In genomic region chr15:97776514-97776913, GRCm38 (mm10) we compare ENCODE assay signal across 9 mouse cellular contexts. TPM values are rescaled to one million over a fixed set of nuclear protein-coding genes. Genes with fewer than 3 reads are reported as not detected.
DNase-seq lines count a peak whose midpoint lies in the region; ATAC-seq and TF ChIP-seq lines count a peak whose summit lies in the region.
"Had no signal": no experiment of that assay in that cellular context is flagged by ENCODE, and none has a peak within 500 bp of the region (broad histone marks: within the 10 kb centered on the region; RNA-seq: fewer than 3 reads in every experiment).

No protein-coding gene starts in this region.

- no peak overlapping the region for H3K4me3 ChIP-seq in forebrain, postnatal 0 days (ENCODE audit: low read depth, low read length)
- H3K4me3 ChIP-seq in intestine, embryonic 15.5 days (replicated peaks) = no peak overlapping the region
- H3K4me3 ChIP-seq in limb, embryonic 14.5 days (replicated peaks; ENCODE audit: low read length) = no peak overlapping the region

- DNase-seq in 416B (ENCODE audit: low read depth) = peak; percentile 77
- peak; percentile 81 for DNase-seq in CD4-positive, CD25-positive, alpha-beta regulatory T cell, adult 2 months (ENCODE audit: low read depth, low spot score)
- DNase-seq in brain, adult 2 months (ENCODE audit: low read depth, low spot score) = peak; percentile 82
- DNase-seq in forebrain, postnatal 0 days = peak; percentile 55
- DNase-seq in limb, embryonic 14.5 days (ENCODE audit: low spot score) = peak; percentile 56
- peak; percentile 60 to 77 for DNase-seq in urinary bladder, postnatal 36 days (ENCODE audit: low spot score in 2 of 2)

- no peaks in the 10 kb centered on the region for H3K9me3 ChIP-seq in forebrain, postnatal 0 days (ENCODE audit: low read length)
- no peaks in the 10 kb centered on the region for H3K9me3 ChIP-seq in intestine, embryonic 15.5 days
- H3K9me3 ChIP-seq in limb, embryonic 14.5 days (ENCODE audit: control insufficient read depth, low read length) = no peaks in the 10 kb centered on the region

- no peaks in the 10 kb centered on the region for H3K36me3 ChIP-seq in forebrain, postnatal 0 days (ENCODE audit: insufficient read depth)
- H3K36me3 ChIP-seq in intestine, embryonic 15.5 days = no peaks in the 10 kb centered on the region
- no peaks in the 10 kb centered on the region for H3K36me3 ChIP-seq in limb, embryonic 14.5 days (ENCODE audit: control insufficient read depth, insufficient read depth, low read length)

- TF ChIP-seq POLR2A in limb, embryonic 14.5 days (IDR thresholded peaks at IDR 0.05; ENCODE audit: borderline replicate concordance, extremely low read depth, insufficient read depth, insufficient read length) = no peak

- no peak overlapping the region for H3K9ac ChIP-seq in forebrain, postnatal 0 days
- no peak overlapping the region for H3K9ac ChIP-seq in intestine, embryonic 15.5 days
- no peak overlapping the region for H3K9ac ChIP-seq in limb, embryonic 14.5 days (ENCODE audit: low read depth, low read length, severe bottlenecking)

- H3K27ac ChIP-seq in forebrain, postnatal 0 days (ENCODE audit: low read depth, low read length) = no peak overlapping the region
- H3K27ac ChIP-seq in intestine, embryonic 15.5 days = no peak overlapping the region
- H3K27ac ChIP-seq in limb, embryonic 14.5 days (replicated peaks; ENCODE audit: low read depth, low read length) = no peak overlapping the region
- H3K27ac ChIP-seq: macrophage had no signal

- no peak overlapping the region for H3K4me2 ChIP-seq in forebrain, postnatal 0 days (ENCODE audit: low read depth)
- H3K4me2 ChIP-seq in intestine, embryonic 15.5 days (replicated peaks) = no peak overlapping the region
- no peak overlapping the region for H3K4me2 ChIP-seq in limb, embryonic 14.5 days (replicated peaks; ENCODE audit: low read depth, low read length, severe bottlenecking)

- no peak for ATAC-seq in forebrain, postnatal 0 days
- ATAC-seq in intestine, embryonic 15.5 days = peak; percentile 74
- no peak for ATAC-seq in limb, embryonic 14.5 days (ENCODE audit: low FRiP score, low read depth)
- peak; percentile 70 for ATAC-seq in neutrophil, adult 5-6 weeks (ENCODE audit: extremely low read depth, insufficient number of reproducible peaks, low FRiP score, poor library complexity, severe bottlenecking)

- WGBS in forebrain, postnatal 0 days = 8% methylated on average over 8 of the region's 8 CpGs
- WGBS in intestine, embryonic 15.5 days = 15% methylated on average over 8 of the region's 8 CpGs
- 13% methylated on average over 8 of the region's 8 CpGs for whole genome bisulfite sequencing in limb, embryonic 14.5 days

- no peaks in the 10 kb centered on the region for H3K27me3 ChIP-seq in forebrain, postnatal 0 days (ENCODE audit: insufficient read depth, low read length)
- no peaks in the 10 kb centered on the region for H3K27me3 ChIP-seq in intestine, embryonic 15.5 days (replicated peaks)
- no peaks in the 10 kb centered on the region for H3K27me3 ChIP-seq in limb, embryonic 14.5 days (ENCODE audit: control insufficient read depth, insufficient read depth, low read length)

- peak; percentile 75 for TF ChIP-seq CTCF in forebrain, postnatal 0 days (IDR thresholded peaks at IDR 0.05; ENCODE audit: low read depth)

- no peaks in the 10 kb centered on the region for H3K4me1 ChIP-seq in forebrain, postnatal 0 days (ENCODE audit: insufficient read depth)
- H3K4me1 ChIP-seq in intestine, embryonic 15.5 days (replicated peaks) = peaks cover 21% of the 10 kb centered on the region
- H3K4me1 ChIP-seq in limb, embryonic 14.5 days (ENCODE audit: control insufficient read depth, insufficient read depth, low read length) = peaks cover 41% of the 10 kb centered on the region

RNA-seq across cellular contexts. Expression of gene Slc48a1, which starts 1.8 kb away (rescaled TPM):
- total RNA-seq in forebrain, postnatal 0 days (2014; rRNA removed) = 40.2 and 56.4 TPM in 2 replicates
- 123 and 135 TPM in 2 replicates for polyA plus RNA-seq in forebrain, postnatal 0 days (2015; fragmentation: Nextera tagmentation; extraction: Ambion mirVana)
- polyA plus RNA-seq in intestine, embryonic 15.5 days (2015; fragmentation: Nextera tagmentation; extraction: Ambion mirVana) = 23.9 and 25.1 TPM in 2 replicates
- polyA plus RNA-seq in limb, embryonic 14.5 days (2012; rRNA removed) = 23.4 and 29.1 TPM in 2 replicates
- 46.2 and 47.3 TPM in 2 replicates for polyA plus RNA-seq in limb, embryonic 14.5 days (2014; fragmentation: Nextera tagmentation; extraction: Ambion mirVana)
- 20.8 and 23.7 TPM in 2 replicates for total RNA-seq in neutrophil, adult 5-6 weeks (2017)

RNA-seq across cellular contexts. Expression of gene Rapgef3, which starts 8.7 kb away (rescaled TPM):
- 16.6 and 22.0 TPM in 2 replicates for total RNA-seq in forebrain, postnatal 0 days (2014; rRNA removed)
- 6.5 and 8.7 TPM in 2 replicates for polyA plus RNA-seq in forebrain, postnatal 0 days (2015; fragmentation: Nextera tagmentation; extraction: Ambion mirVana)
- polyA plus RNA-seq in intestine, embryonic 15.5 days (2015; fragmentation: Nextera tagmentation; extraction: Ambion mirVana) = 6.9 and 7.8 TPM in 2 replicates
- 21.7 and 30.9 TPM in 2 replicates for polyA plus RNA-seq in limb, embryonic 14.5 days (2012; rRNA removed)
- 8.0 and 8.4 TPM in 2 replicates for polyA plus RNA-seq in limb, embryonic 14.5 days (2014; fragmentation: Nextera tagmentation; extraction: Ambion mirVana)
- 2.6 and 4.3 TPM in 2 replicates for total RNA-seq in neutrophil, adult 5-6 weeks (2017)

RNA-seq across cellular contexts. Expression of gene Endou, which starts 45.4 kb away (rescaled TPM):
- 0.14 and 0.15 TPM in 2 replicates for total RNA-seq in forebrain, postnatal 0 days (2014; rRNA removed)
- polyA plus RNA-seq in forebrain, postnatal 0 days (2015; fragmentation: Nextera tagmentation; extraction: Ambion mirVana) = 0.18 and 0.34 TPM in 2 replicates
- 0.09 and 0.21 TPM in 2 replicates for polyA plus RNA-seq in intestine, embryonic 15.5 days (2015; fragmentation: Nextera tagmentation; extraction: Ambion mirVana)
- 7.1 and 9.4 TPM in 2 replicates for polyA plus RNA-seq in limb, embryonic 14.5 days (2012; rRNA removed)
- 8.7 and 11.6 TPM in 2 replicates for polyA plus RNA-seq in limb, embryonic 14.5 days (2014; fragmentation: Nextera tagmentation; extraction: Ambion mirVana)
- 2.9 and 3.7 TPM in 2 replicates for total RNA-seq in neutrophil, adult 5-6 weeks (2017)

Comparison
In these comparisons a context has a peak if more than half of its experiments do, and no peak if none do; other contexts are left out.
1. ATAC-seq: peak in intestine, embryonic 15.5 days (single experiment) and neutrophil, adult 5-6 weeks (single experiment); none in forebrain, postnatal 0 days (single experiment) and limb, embryonic 14.5 days (single experiment).
2. Peak in every context shown above with its lines, with median percentiles within 50 percentile points of each other: DNase-seq.